Mouse (Mus musculus): ENCODE measurements around the gene Anapc16.
A peak's percentile ranks its signal among the peaks of the same experiment; 100 is the strongest.

Gene Anapc16

DNA sequence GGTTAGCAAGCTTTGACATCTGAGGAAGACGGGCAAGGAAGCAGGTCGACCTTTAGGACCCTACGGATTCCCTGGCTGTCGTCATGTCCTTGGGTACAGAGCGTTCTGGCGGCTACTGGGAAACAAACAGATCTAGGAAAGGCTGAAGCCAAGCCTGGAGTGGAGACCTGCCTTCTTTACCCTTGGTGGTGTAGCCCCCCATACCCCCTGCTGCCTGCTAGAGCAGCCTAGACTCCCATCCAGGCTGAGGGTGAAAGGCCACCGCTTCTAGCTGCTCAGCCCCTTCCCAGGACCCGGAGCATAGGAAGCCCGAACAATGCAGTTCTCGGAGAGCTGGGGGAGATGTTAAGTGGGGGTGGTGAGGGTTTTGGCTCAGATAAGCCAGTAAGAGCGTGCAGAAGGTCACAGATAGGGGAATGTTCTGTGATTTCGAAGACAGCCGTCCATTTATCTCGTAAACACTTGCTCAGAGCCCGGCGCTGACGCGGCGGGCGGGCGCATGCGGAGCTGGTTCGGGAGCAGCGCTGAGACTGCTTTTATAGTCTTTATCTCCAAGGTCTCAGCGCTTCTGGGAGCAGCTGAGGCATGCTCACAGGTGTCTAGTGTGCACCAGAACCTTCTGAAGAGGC, 33.0 kb downstream of the Anapc16 start:
- peak; percentile 67 for DNase-seq

DNA sequence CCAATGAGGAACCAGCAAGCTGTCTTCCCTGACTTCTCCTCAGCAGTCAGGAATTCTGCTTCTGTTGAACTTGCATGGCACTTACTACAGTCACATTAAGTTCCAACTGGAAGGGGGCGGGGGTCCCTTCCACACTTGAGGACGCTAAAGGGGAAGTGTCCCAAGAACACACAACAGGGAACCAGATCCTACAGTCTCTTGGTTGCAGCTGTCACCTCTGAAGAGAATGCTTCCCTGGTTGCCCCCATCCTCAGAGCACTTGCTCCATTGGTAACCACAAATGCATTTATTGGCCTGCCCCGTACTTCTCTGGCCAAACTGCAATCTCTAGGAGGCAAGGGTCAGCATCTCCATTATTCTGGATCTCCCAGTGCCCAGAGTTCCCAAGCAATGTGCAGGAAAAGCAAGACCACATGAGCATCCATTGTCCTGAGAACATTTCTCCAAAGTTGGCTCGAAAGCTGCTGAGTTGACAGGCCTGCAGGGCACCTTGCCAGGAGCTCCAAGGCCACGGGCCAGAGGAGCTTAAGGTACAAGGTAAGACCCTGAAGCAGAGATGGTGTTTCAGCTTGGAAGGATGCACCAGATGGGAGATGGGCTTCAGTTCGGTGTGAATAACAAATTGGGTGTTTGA, 35.5 kb downstream of the Anapc16 start:
- DNase-seq, result no peak

DNA sequence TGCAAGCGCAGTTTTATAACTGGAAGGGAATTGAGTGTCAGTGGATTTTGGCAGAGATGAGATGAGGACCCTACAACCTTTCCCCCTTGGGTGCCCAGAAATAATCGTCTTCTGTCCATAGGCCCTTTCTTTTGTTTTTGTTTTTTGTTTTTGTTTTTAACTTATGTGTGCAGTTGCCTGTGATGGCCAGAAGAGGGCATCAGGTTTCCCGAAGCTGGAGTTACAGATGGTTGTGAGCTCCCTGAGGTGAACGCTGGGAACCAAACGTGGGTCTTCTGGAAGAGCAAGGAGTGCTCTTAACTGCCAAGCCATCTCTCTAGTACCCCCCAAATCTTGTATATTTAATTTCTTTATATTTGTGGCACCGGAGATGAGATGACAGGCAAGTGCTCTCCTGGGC, 36.2 kb downstream of the Anapc16 start:
- DNase-seq, result no peak

DNA sequence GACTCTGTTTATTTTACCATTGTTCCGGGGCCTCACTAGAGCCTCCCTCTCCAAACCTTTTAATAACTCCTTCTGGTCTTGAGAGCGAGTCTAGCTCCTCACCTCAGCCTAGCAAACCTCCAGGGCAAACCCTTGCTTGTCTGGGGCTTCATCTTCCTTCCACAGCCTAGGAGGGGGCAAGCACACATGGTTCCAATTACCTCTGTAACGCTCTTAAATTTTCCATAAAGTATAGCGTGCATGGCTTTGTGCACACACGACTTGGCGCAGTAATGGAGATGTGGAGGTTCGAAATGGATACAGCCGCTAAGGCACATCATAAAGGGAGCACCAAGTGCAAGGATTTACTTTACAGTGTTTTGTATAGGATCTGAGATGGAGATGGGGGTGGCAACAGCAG, 37.1 kb downstream of the Anapc16 start:
- DNase-seq, result no peak

DNA sequence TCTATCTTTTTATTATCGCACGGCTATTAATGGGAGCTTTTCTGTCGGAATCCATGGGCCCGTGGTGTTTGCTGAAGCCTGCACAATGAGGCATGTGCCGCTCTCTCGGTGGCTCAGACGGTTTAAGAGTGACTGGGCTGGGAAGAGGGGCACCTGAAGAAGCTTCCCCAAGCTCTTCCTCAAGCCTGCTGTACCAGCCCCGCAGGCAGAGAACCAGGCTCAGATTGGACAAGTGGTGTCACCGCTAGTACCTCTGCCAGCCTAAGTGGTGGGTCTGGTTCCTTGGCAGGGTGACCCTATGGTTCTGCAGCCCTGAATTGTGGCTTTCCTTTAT, 37.6 kb downstream of the Anapc16 start:
- no peak for DNase-seq

DNA sequence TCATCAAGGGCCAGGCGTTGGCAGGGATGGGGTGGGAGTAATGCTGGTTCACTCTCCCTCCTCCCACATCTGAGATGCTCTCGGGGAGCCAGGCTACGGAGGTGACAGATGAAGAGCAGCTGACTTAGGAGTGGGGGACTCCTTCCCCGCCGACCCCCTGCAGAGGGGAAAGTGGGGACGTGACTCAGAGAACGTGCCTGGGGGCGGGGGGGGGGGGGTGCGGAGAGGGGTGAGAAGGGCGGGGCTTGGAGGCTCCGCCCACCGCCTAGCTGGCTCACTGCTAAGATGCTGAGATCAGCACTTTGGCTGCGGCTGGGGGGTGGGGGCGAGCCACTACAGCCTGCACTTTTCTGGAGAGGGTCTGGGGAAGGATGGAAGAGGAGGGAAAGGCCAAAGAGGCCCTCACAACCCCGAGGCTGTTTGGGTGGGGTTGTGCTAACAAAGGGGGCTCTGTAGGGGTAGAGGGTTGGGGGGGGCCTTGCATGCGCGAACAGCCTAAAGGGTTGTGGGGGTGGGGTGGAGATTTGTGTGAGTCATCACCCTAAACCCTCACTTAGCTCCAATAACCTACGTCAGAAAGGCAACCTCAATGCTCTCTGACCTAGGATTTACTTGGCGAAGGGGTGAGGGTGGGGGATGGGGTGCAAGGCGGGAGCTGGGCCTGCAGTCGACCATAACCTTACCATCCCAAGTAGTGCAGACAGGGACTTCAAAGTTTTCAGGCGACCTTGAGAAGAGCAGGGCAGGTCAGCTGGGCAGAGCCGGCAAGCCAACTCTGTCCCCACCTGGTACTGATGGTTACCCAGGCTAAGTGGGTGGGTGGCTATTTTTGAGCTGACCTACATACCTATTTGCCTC, 38.2 kb downstream of the Anapc16 start:
- DNase-seq, result peak; percentile 62

DNA sequence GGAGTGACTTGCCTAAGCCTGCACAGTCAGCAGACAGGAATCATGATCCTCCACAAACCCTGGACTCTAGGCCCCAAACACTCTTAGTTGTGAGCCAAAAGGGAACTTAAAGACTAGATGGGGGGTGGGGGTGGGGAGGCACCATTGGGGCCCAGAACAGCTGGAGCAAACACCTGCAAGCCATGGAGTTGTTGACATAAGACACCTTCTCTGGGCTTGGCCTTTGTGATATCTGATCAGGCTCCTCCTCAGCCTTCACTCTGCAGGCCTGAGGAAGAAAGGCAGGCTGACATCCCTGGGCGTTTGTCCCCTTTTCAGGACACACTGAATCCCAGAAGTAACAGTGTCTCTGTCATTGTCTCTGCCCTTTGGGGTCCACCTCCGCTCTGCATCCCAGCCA, 39.3 kb downstream of the Anapc16 start:
- DNase-seq, result no peak

DNA sequence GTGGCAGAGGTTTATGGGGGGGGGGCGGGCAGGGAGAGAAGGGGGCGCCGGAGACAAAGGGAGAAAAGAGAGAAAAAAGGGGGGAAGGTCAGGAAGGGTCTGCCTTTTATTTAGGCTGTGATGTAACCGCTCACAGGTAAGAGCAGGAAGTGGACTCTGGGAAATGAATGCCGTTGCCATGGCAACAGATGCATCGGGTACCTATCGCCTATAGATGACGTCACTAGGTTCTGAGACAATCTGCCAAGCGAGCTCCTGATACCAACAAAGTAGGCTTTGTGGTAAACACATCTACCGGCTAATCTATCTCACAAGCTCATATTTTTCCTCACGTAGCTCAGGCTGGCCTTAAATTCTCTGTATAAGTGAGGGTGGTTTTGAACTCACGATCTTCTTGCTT, 43.4 kb downstream of the Anapc16 start:
- no peak for DNase-seq

DNA sequence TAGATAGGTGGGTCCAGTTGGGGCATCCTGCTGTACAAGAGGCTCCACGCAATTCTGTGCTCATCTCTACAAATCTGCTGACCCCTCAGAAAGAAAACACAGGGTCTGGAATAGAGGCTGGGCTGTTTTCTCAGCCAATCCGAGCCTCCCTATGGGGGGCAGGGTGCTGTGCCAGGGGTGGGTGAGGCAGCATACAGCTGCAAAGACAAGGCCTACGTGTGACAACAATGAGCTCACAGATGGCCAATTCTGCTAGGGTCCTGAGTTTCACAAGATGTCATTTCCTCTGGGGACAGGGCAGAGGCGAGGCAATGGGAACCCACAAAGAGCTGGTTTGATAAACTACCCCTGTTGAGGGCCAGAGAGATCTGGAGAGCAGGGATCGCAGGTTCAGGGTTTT, 44.5 kb downstream of the Anapc16 start:
- no peak for DNase-seq

DNA sequence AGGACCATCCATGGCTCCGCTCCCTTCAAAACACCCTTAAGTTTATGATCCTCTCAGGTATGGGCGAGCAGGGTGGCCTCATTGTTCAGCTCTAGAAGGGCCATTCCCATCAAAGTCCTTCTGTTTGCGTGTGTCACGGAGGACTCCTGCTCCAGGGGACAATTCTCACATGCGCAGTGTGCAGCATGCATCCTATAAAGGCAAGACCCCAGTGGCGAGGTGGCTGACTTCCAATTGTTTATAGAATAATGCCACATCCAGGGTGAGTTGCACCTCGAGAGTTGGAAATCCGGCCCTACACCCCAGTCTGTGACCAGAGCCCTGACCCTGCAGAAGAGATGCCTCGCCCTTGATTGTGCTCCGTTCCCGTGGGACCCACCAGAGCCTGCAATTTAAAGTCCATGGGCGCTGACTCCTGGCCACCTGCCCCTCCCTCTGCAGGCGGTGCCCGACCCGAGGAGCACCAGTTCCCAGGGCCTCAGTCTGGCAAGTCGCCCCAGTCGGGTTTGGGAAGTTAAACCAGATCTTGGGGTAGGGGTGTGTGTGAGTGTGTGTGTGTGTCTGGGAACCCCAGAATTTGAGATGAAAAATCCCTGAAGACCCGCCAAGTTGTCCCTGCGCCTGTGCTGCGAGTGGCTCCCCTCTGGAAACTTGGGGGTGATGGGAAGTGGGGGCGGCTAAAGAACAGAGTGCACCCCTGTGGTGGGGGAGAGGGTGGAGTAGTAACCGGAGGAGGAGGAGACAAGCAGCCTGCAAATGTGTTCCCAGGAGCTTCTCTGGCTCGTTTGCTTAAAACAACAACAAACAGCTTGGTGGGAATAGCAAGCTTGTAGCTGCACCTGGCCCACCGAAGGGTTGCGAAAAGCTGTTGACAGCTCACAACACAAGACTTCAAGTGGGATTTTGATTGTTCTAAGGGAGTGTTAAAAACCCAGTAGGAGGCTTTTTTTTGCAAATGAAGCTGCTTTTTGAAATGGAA, 45.5 kb downstream of the Anapc16 start:
- DNase-seq, result no peak

DNA sequence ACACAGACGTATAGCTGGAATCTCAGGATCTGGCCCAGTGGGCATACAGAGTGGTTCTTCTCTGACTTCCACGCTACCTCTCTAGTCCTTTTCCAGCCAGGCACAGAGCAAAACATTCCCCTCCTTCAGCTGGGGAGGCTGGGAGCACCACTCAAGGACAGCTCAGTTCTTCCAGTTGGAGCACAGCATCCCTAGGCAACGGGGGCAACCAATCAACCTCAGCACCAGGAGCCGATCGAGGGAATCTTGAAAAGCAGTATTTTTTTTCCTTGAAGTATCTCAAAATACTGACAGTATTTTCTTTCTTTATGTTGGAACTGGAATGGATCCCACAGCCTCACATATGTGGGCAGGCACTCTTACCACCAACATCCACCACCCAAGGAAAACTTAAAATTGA, 46.3 kb downstream of the Anapc16 start:
- no peak for DNase-seq

DNA sequence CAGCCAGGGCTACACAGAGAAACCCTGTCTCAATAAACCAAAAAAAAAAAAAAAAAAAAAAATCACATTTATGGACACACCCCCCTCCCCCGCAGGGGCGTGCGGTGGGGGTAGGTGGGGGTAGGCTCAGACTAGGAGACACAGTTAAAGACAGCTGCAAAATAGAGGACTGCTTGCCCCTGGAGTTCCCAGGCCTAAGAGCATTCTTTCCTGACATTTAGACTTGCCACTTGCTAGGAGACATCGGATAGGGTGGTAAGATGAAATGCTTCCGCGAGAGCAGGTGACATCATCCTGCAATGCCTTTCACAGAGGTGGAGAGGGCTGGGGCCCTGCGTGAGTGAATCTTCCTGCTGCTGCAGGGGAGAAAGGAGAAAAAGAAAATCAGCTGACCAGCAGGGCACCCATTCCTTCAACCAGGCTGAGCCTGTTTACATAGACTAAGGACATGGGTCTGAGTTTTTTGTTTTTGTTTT, 49.3 kb downstream of the Anapc16 start:
- no peak for DNase-seq

DNA sequence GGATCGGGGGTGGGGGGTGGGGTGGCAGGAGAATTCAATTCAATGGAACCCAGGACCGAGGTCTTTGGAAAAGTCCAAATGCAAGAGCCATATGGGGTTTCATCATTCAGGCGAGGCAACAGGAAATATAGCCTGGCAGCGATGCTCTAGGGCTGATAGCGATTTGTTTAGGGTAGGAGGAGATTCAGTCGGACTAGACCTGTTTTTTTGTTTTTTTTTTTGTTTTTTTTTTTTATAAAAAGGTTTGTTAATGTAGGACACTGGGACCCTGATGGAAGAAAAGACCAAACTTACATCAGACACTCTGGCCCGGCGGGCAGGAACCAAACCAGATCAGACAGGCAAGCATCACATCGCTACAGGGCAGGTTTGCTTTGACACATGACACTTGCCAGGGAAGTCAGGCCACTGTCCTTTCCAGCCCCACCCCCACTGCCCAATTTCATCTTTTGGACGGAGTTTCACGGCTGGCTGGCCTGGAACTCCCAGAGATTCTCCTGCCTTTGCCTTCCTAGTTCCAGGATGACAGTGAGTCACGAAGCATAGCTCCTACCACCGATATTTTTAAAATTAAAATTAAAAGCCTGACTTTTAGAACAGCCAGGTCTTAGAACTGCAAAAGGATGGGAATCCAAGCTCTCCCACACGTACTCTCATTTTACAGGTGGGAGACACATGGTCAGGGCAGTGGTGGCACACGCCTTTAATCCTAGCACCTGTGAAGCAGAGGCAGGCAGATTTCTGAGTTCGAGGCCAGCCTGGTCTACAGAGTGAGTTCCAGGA, 50.0 kb downstream of the Anapc16 start:
- DNase-seq, result no peak

DNA sequence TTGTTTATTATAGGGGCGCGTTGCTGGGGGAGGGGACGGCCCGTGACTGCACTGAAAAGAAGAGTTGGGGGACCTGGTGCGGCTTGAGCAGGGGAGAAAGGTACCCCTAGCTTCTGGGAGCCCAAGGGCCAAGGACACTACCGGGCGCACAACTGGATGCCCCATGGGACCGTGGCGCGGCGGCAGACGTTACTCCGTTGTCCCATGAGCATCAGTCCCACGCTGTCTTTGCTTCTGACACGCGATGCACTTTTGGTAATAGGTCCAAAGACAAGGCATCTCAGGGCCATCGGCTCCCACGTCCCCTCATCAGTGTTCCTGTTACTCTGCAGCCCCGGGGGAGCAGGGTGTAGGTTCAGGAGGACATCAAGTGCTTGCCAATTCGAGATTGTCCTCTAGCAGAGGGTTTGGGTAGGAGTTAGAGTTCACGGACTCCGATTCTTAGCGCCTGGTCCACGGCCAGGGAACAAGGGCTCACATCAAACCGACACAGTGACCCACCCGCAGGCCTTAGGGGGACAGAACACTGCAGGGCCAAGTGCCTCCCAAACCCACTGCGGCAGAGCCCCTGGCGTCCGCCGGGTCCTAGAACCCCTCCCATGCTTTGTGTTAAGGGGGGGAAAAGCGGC, 50.7 kb downstream of the Anapc16 start:
- DNase-seq, result no peak

DNA sequence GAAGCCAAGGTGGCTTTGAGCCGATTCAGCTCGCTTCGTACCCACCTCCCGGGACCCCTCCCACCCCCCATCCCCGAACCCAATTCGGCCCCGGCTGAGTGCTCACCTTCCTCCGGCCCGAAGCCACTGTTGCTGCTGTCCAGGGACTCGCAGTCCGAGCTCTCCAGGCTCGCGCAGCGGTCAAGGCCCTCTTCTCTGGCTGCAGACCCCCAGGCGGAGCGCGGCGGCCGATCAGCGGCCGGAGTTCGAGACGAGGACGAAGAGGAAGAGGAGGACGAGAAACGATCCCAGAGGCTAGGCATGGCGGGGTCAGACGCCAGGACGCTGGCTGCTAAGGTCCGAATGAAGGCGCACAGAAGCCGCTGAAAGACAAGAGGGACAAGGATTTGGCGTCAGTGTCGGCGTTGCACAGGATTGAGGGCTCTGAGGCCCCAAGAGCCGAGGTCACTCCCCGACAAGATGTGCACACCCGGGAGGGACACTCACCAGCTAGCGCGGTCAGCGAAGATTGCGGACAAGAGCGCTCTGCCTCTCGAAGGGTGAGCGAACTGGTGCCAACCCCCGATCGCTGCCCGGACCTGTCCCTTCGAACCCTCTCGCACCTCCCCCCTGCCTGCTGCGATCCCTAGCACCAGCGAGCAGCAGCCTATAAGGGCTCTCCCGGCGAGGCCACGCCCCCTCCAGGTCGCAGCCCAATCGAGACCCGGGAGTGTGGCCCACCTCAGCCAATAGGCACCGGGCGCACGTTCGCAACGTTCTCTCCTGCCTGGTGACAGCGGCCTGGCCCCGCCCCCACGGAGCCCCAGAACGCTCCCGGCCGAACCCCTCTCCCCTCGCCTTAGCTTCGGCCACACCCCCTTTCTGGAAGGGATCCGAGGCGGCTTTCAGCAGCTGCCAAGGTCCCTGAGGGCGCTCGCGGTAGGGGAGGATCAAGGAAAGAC, 51.5 kb downstream of the Anapc16 start, which contains the start of gene Ddit4:
Gene Ddit4 (minus strand): TSS at position 624 of the 941 bp plus-strand sequence.
- peak; percentile 99 for DNase-seq

DNA sequence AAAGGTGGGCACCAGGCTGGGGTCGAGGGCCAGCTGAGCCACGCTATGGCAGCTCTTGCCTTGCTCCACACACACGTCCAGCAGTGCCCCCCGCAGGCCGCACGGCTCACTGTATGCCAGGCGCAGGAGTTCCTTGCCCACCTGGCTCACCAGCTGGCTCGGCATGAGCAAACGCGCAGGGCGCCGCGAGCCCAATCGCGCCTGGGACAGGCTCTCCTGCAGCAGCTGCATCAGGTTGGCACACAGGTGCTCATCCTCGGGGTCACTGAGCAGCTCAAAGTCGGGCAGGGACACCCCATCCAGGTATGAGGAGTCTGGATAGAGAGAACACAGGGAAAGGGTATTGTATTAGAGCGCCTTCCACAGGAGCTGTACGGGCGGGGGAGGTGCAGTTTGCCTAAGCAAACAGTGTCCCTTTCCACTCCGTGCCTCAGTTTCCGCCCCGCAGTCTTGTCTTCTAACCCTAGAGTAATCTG, 52.2 kb downstream of the Anapc16 start:
- peak; percentile 62 for DNase-seq

DNA sequence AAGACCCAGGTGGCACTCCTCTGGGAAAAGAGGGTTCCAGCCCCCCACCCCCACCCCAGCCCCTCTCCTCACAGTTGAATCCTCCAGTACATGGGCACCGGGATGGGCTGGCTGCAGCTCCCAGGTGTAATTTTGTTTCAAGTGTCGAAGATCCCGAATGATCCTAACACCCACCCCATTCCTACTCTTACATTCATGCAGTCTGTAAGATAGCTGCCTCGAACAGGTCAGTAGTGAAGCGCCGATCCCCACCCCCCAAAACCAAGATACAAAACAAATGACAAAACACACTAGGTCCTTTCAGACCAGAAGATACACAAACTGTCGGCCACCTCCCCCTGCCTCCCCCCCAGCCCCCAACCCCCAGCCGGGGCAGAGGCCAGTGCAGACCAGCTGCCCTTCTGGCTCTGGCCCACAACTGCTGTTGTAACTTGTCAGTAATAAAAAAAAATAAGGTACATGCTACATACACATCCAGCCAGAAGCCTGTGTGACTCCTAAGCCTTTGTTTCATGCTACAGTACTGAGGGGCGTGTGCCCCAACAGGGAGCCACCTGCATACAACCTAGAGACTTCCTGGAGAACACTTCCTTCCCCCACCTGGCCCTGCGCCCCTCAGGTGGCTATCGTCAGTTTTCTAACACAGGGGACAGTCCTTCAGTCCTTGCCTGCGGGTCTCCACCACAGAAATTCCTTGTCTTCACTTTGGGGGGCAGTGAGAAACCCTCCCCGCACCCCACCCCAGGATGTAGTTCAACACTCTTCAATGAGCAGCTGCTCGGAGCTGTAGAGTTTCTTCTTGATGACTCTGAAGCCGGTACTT, 52.9 kb downstream of the Anapc16 start:
- no peak for DNase-seq

DNA sequence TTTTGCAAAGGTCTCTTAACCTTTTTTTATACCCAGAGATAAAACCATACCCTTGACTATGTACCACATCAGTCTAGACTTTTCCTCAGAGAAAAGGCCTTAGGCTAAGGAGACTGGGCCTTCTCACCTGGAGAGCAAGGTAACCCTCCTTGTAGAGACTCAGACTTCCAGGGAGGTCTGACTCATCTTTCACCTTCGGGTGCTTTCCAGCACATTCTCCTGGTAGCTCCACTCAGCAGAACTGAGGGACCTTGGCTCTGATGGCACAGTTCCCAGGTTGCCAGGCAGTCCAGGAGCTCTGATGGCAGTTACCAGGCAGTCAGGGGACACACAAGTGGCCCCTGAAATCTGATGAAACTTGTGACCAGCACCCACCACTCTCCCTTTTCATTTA, 53.7 kb downstream of the Anapc16 start:
- no peak for DNase-seq
